Mouse (Mus musculus) myocyte (in vitro differentiated cells): ENCODE data around the gene Gtf3c2.

ENCODE experiments used
- POLR2A ChIP-seq: IDR thresholded peaks from one replicate; pipeline ENCODE4 v1.6.1; 2011; ENCODE audit warnings: low read depth, mild to moderate bottlenecking, control low read depth, moderate library complexity; ENCODE audit not compliant: insufficient read length
- USF1 ChIP-seq: IDR thresholded peaks from one replicate; pipeline ENCODE4 v1.6.1; 2011; ENCODE audit warnings: low read depth, mild to moderate bottlenecking, control low read depth, moderate library complexity

GRCm38 (mm10) chr5:31201042-31201741 lies 21.2 kb upstream of the Gtf3c2 start:
- no peak for TF ChIP-seq POLR2A
- TF ChIP-seq USF1, result no peak
